Comparison of ENCODE assay signal across 13 mouse cellular contexts in genomic region chr13:38946296-38947012, GRCm38 (mm10). TPM values are rescaled to one million over a fixed set of nuclear protein-coding genes. Genes with fewer than 3 reads are reported as not detected.
A peak's percentile ranks its signal among the peaks of the same experiment; 100 is the strongest.
DNase-seq lines count a peak whose midpoint lies in the region; ATAC-seq lines count a peak whose summit lies in the region.
"Had no signal": no experiment of that assay in that cellular context is flagged by ENCODE, and none has a peak within 500 bp of the region (broad histone marks: within the 10 kb centered on the region; RNA-seq: fewer than 3 reads in every experiment).

No protein-coding gene starts in this region.

- peaks cover 20% of the 10 kb centered on the region for H3K4me1 ChIP-seq in heart, embryonic 12.5 days (replicated peaks)
- no peaks in the 10 kb centered on the region for H3K4me1 ChIP-seq in lung, embryonic 15.5 days
- no peaks in the 10 kb centered on the region for H3K4me1 ChIP-seq in intestine, embryonic 15.5 days (replicated peaks)
- H3K4me1 ChIP-seq: forebrain, embryonic 12.5 days; limb, embryonic 13.5 days; midbrain, embryonic 13.5 days had no signal

- ATAC-seq in heart, embryonic 12.5 days (ENCODE audit: insufficient number of reproducible peaks, low FRiP score), result peak; percentile 75; the same call in 1 of the 2 replicates
- no peak for ATAC-seq in lung, embryonic 15.5 days (ENCODE audit: borderline replicate concordance, extremely low read depth, low FRiP score, low TSS enrichment)
- peak; percentile 66 for ATAC-seq in intestine, embryonic 15.5 days
- ATAC-seq: midbrain, embryonic 13.5 days had no signal

- intact Hi-C loops in heart, postnatal 36 days (cut with DNase I), result no loop called here

- no peak overlapping the region for H3K9ac ChIP-seq in heart, embryonic 12.5 days
- no peak overlapping the region for H3K9ac ChIP-seq in lung, embryonic 15.5 days
- H3K9ac ChIP-seq in intestine, embryonic 15.5 days, result no peak overlapping the region
- H3K9ac ChIP-seq: forebrain, embryonic 12.5 days; limb, embryonic 13.5 days; midbrain, embryonic 13.5 days had no signal

- H3K9me3 ChIP-seq in heart, embryonic 12.5 days (replicated peaks), result no peaks in the 10 kb centered on the region
- no peaks in the 10 kb centered on the region for H3K9me3 ChIP-seq in lung, embryonic 15.5 days
- no peaks in the 10 kb centered on the region for H3K9me3 ChIP-seq in intestine, embryonic 15.5 days
- H3K9me3 ChIP-seq: forebrain, embryonic 12.5 days; limb, embryonic 13.5 days; midbrain, embryonic 13.5 days had no signal

- WGBS in heart, embryonic 12.5 days, result 46% methylated on average over 3 of the region's 3 CpGs
- WGBS in lung, embryonic 15.5 days, result 70% methylated on average over 3 of the region's 3 CpGs
- WGBS in intestine, embryonic 15.5 days, result 75% methylated on average over 3 of the region's 3 CpGs

- H3K4me2 ChIP-seq in heart, embryonic 12.5 days, result no peak overlapping the region
- H3K4me2 ChIP-seq in lung, embryonic 15.5 days, result no peak overlapping the region
- no peak overlapping the region for H3K4me2 ChIP-seq in intestine, embryonic 15.5 days (replicated peaks)
- H3K4me2 ChIP-seq: forebrain, embryonic 12.5 days; limb, embryonic 13.5 days; midbrain, embryonic 13.5 days had no signal

- H3K27me3 ChIP-seq in heart, embryonic 12.5 days (replicated peaks), result no peaks in the 10 kb centered on the region
- no peaks in the 10 kb centered on the region for H3K27me3 ChIP-seq in lung, embryonic 15.5 days
- no peaks in the 10 kb centered on the region for H3K27me3 ChIP-seq in intestine, embryonic 15.5 days (replicated peaks)
- H3K27me3 ChIP-seq: forebrain, embryonic 12.5 days; limb, embryonic 13.5 days; midbrain, embryonic 13.5 days had no signal

- H3K27ac ChIP-seq in heart, embryonic 12.5 days (ENCODE audit: poor library complexity, severe bottlenecking), result peak overlapping the region; percentile 84
- 0 out of 2 replicates have a peak overlapping the region, but pooled peaks have one; percentile 10 for H3K27ac ChIP-seq in lung, embryonic 15.5 days
- no peak overlapping the region for H3K27ac ChIP-seq in intestine, embryonic 15.5 days
- H3K27ac ChIP-seq: forebrain, embryonic 12.5 days; limb, embryonic 13.5 days; midbrain, embryonic 13.5 days had no signal

- H3K36me3 ChIP-seq in heart, embryonic 12.5 days, result peaks cover 43% of the 10 kb centered on the region
- H3K36me3 ChIP-seq in lung, embryonic 15.5 days, result peaks cover 46% of the 10 kb centered on the region
- H3K36me3 ChIP-seq in intestine, embryonic 15.5 days, result peaks cover 7% of the 10 kb centered on the region; the same call in 1 of the 2 replicates

- H3K4me3 ChIP-seq in heart, embryonic 12.5 days, result no peak overlapping the region
- no peak overlapping the region for H3K4me3 ChIP-seq in lung, embryonic 15.5 days
- no peak overlapping the region for H3K4me3 ChIP-seq in intestine, embryonic 15.5 days (replicated peaks)
- H3K4me3 ChIP-seq: forebrain, embryonic 12.5 days; limb, embryonic 13.5 days; midbrain, embryonic 13.5 days had no signal

- no peak for DNase-seq in heart, postnatal 36 days
- no peak for DNase-seq in lung, postnatal 36 days
- no peak for DNase-seq in kidney, postnatal 10 days
- no peak for DNase-seq in cerebellum, postnatal 14 days
- DNase-seq: cerebellum, adult 2 months; right cerebral cortex, adult 18-20 months; thymus, postnatal 36 days had no signal

RNA-seq across cellular contexts. Expression of gene Slc35b3, which starts 14.2 kb away (rescaled TPM):
- 25.0 and 26.8 TPM in 2 replicates for polyA plus RNA-seq in heart, embryonic 12.5 days (2016; fragmentation: Nextera tagmentation; extraction: Ambion mirVana)
- 1 to 10 TPM; 3.8 to 5.1 TPM for total RNA-seq in heart, postnatal 36 days (2021)
- polyA plus RNA-seq in lung, embryonic 15.5 days (2015; fragmentation: Nextera tagmentation; extraction: Ambion mirVana), result 32.9 and 34.6 TPM in 2 replicates
- 47.4 and 50.8 TPM in 2 replicates for polyA plus RNA-seq in intestine, embryonic 15.5 days (2015; fragmentation: Nextera tagmentation; extraction: Ambion mirVana)
